Mouse (Mus musculus) brain, embryonic 14.5 days (tissue): ENCODE results near the gene Cep85l.

Source experiments
- CTCF ChIP-seq: fragments of 200-500 bp; IDR thresholded peaks from 2 replicates; pipeline ENCODE4 v1.5.1; 2012; ENCODE audit warnings: inconsistent platforms, mild to moderate bottlenecking, moderate library complexity, borderline replicate concordance; ENCODE audit not compliant: insufficient read depth, insufficient read length; ENCODE audit errors: extremely low read depth
- POLR2A ChIP-seq: fragments of 200-500 bp; IDR thresholded peaks from 2 replicates; pipeline ENCODE4 v1.6.1; 2012; ENCODE audit warnings: mild to moderate bottlenecking, inconsistent platforms, borderline replicate concordance; ENCODE audit not compliant: poor library complexity, insufficient read depth, insufficient read length, severe bottlenecking; ENCODE audit errors: extremely low read depth

DNA sequence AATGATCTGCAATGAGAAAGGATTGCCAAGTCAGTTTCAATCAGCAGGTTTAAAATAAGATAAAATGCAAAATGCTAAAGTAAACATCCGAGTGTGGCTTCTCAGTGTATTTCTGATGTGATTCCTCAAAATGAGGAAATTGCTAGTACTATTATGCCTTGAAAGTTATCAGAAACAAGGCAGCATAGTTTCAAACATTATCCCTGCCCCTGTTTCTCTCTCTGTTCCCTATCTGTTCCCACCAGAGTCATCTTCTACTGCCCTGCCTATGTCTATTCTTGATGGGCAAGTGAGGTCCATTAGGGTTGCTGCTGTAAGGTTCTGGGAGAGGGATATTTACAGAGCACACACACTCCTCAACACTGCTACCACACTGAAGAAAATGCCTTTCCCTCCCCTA lies 30.5 kb downstream of the Cep85l start:
- TF ChIP-seq POLR2A (no peak), CTCF (no peak)
